Mouse (Mus musculus): Measurements from ENCODE around the gene Zfp827. TPM values are rescaled to one million over a fixed set of nuclear protein-coding genes. Genes with fewer than 3 reads are reported as not detected.

The Zfp827 gene
- polyA plus RNA-seq, 1 experiment: 9.6 TPM

GRCm38 (mm10) chr8:79042252-79042651 is 14.0 kb downstream of the Zfp827 start:
- Histone ChIP-seq H3K27me3 (replicated peaks; ENCODE audit: control insufficient read depth, insufficient read depth, low read length) (no peaks in the 10 kb centered on the region), H3K27ac (ENCODE audit: insufficient read depth, low read depth, low read length) (no peak overlapping the region), H3K4me3 (ENCODE audit: insufficient read depth, low read depth, low read length) (no peak overlapping the region), H3K36me3 (ENCODE audit: control insufficient read depth, insufficient read depth, low read length) (no peaks in the 10 kb centered on the region), H3K4me1 (ENCODE audit: control insufficient read depth, insufficient read depth, low read length) (no peaks in the 10 kb centered on the region)
- 87% methylated on average over 3 of the region's 3 CpGs for WGBS
- TF ChIP-seq POLR2A (IDR thresholded peaks at IDR 0.05; ENCODE audit: low read depth, low read length) (no peak), CTCF (conservative IDR thresholded peaks at IDR 0.05; ENCODE audit: insufficient read depth, insufficient read length, low read depth, low read length) (no peak)
- DNase-seq: no peak

GRCm38 (mm10) chr8:79044673-79045072 is 16.4 kb downstream of the Zfp827 start:
- Histone ChIP-seq H3K36me3 (ENCODE audit: control insufficient read depth, insufficient read depth, low read length) (no peaks in the 10 kb centered on the region), H3K4me1 (ENCODE audit: control insufficient read depth, insufficient read depth, low read length) (peaks cover 4% of the 10 kb centered on the region; the same call in 1 of the 2 replicates), H3K27ac (ENCODE audit: insufficient read depth, low read depth, low read length) (no peak overlapping the region), H3K4me3 (ENCODE audit: insufficient read depth, low read depth, low read length) (no peak overlapping the region), H3K27me3 (replicated peaks; ENCODE audit: control insufficient read depth, insufficient read depth, low read length) (no peaks in the 10 kb centered on the region)
- DNase-seq: no peak
- WGBS: 95% methylated on average over 5 of the region's 5 CpGs
- no peak for TF ChIP-seq POLR2A (IDR thresholded peaks at IDR 0.05; ENCODE audit: low read depth, low read length)
- TF ChIP-seq CTCF (conservative IDR thresholded peaks at IDR 0.05; ENCODE audit: insufficient read depth, insufficient read length, low read depth, low read length): no peak

- 87% methylated on average over 4 of the region's 4 CpGs for WGBS
Measured at GRCm38 (mm10) chr8:79046659-79047058, 18.4 kb downstream of the Zfp827 start.

GRCm38 (mm10) chr8:79048388-79049005 is 20.3 kb downstream of the Zfp827 start:
- Histone ChIP-seq H3K4me3 (ENCODE audit: insufficient read depth, low read depth, low read length) (no peak overlapping the region), H3K36me3 (ENCODE audit: control insufficient read depth, insufficient read depth, low read length) (no peaks in the 10 kb centered on the region), H3K4me1 (ENCODE audit: control insufficient read depth, insufficient read depth, low read length) (peaks cover 4% of the 10 kb centered on the region; the same call in 1 of the 2 replicates), H3K27ac (ENCODE audit: insufficient read depth, low read depth, low read length) (no peak overlapping the region), H3K27me3 (replicated peaks; ENCODE audit: control insufficient read depth, insufficient read depth, low read length) (no peaks in the 10 kb centered on the region)
- DNase-seq: peak; percentile 43
- TF ChIP-seq CTCF (conservative IDR thresholded peaks at IDR 0.05; ENCODE audit: insufficient read depth, insufficient read length, low read depth, low read length) (no peak), POLR2A (IDR thresholded peaks at IDR 0.05; ENCODE audit: low read depth, low read length) (no peak)
- 51% methylated on average over 6 of the region's 6 CpGs for WGBS

More at GRCm38 (mm10) chr8:79046659-79047058, 18.4 kb downstream of the Zfp827 start:
- H3K4me1 ChIP-seq (ENCODE audit: control insufficient read depth, insufficient read depth, low read length): peaks cover 4% of the 10 kb centered on the region; the same call in 1 of the 2 replicates
- H3K4me3 ChIP-seq (ENCODE audit: insufficient read depth, low read depth, low read length): no peak overlapping the region
- H3K27ac ChIP-seq (ENCODE audit: insufficient read depth, low read depth, low read length): no peak overlapping the region
- no peaks in the 10 kb centered on the region for H3K36me3 ChIP-seq (ENCODE audit: control insufficient read depth, insufficient read depth, low read length)
- TF ChIP-seq CTCF (conservative IDR thresholded peaks at IDR 0.05; ENCODE audit: insufficient read depth, insufficient read length, low read depth, low read length): no peak
- TF ChIP-seq POLR2A (IDR thresholded peaks at IDR 0.05; ENCODE audit: low read depth, low read length): no peak
- no peaks in the 10 kb centered on the region for H3K27me3 ChIP-seq (replicated peaks; ENCODE audit: control insufficient read depth, insufficient read depth, low read length)
- DNase-seq: no peak

- Histone ChIP-seq H3K27ac (ENCODE audit: insufficient read depth, low read depth, low read length) (no peak overlapping the region), H3K27me3 (replicated peaks; ENCODE audit: control insufficient read depth, insufficient read depth, low read length) (no peaks in the 10 kb centered on the region), H3K4me3 (ENCODE audit: insufficient read depth, low read depth, low read length) (no peak overlapping the region), H3K4me1 (ENCODE audit: control insufficient read depth, insufficient read depth, low read length) (no peaks in the 10 kb centered on the region), H3K36me3 (ENCODE audit: control insufficient read depth, insufficient read depth, low read length) (no peaks in the 10 kb centered on the region)
- no peak for DNase-seq
- TF ChIP-seq POLR2A (IDR thresholded peaks at IDR 0.05; ENCODE audit: low read depth, low read length) (no peak), CTCF (conservative IDR thresholded peaks at IDR 0.05; ENCODE audit: insufficient read depth, insufficient read length, low read depth, low read length) (no peak)
- 94% methylated on average over 6 of the region's 6 CpGs for WGBS
Measured at GRCm38 (mm10) chr8:79054222-79054621, 26.0 kb downstream of the Zfp827 start.

- H3K36me3 ChIP-seq (ENCODE audit: control insufficient read depth, insufficient read depth, low read length): no peaks in the 10 kb centered on the region
- no peaks in the 10 kb centered on the region for H3K27me3 ChIP-seq (replicated peaks; ENCODE audit: control insufficient read depth, insufficient read depth, low read length)
- 84% methylated on average over 3 of the region's 3 CpGs for WGBS
- no peak for DNase-seq
- no peaks in the 10 kb centered on the region for H3K4me1 ChIP-seq (ENCODE audit: control insufficient read depth, insufficient read depth, low read length)
- no peak overlapping the region for H3K27ac ChIP-seq (ENCODE audit: insufficient read depth, low read depth, low read length)
- no peak for TF ChIP-seq POLR2A (IDR thresholded peaks at IDR 0.05; ENCODE audit: low read depth, low read length)
- TF ChIP-seq CTCF (conservative IDR thresholded peaks at IDR 0.05; ENCODE audit: insufficient read depth, insufficient read length, low read depth, low read length): no peak
- H3K4me3 ChIP-seq (ENCODE audit: insufficient read depth, low read depth, low read length): no peak overlapping the region
Measured at GRCm38 (mm10) chr8:79057179-79057578, 28.9 kb downstream of the Zfp827 start.

GRCm38 (mm10) chr8:79059361-79059760 is 31.1 kb downstream of the Zfp827 start:
- peak; percentile 26 for DNase-seq
- Histone ChIP-seq H3K4me1 (ENCODE audit: control insufficient read depth, insufficient read depth, low read length) (no peaks in the 10 kb centered on the region), H3K27ac (ENCODE audit: insufficient read depth, low read depth, low read length) (no peak overlapping the region), H3K27me3 (replicated peaks; ENCODE audit: control insufficient read depth, insufficient read depth, low read length) (no peaks in the 10 kb centered on the region), H3K36me3 (ENCODE audit: control insufficient read depth, insufficient read depth, low read length) (no peaks in the 10 kb centered on the region), H3K4me3 (ENCODE audit: insufficient read depth, low read depth, low read length) (no peak overlapping the region)
- WGBS: 61% methylated on average over 4 of the region's 4 CpGs
- no peak for TF ChIP-seq CTCF (conservative IDR thresholded peaks at IDR 0.05; ENCODE audit: insufficient read depth, insufficient read length, low read depth, low read length)
- no peak for TF ChIP-seq POLR2A (IDR thresholded peaks at IDR 0.05; ENCODE audit: low read depth, low read length)
